Mouse (Mus musculus): ENCODE results near the gene 2210016L21Rik. TPM values are rescaled to one million over a fixed set of nuclear protein-coding genes. Genes with fewer than 3 reads are reported as not detected.

The 2210016L21Rik gene
- polyA plus RNA-seq (2014; fragmentation: Nextera tagmentation; extraction: Ambion mirVana), result 38.5 and 38.8 TPM in 2 replicates

- peak; percentile 80 for ATAC-seq (ENCODE audit: insufficient number of reproducible peaks, insufficient read depth, low FRiP score, low read depth)
- WGBS, result 2% methylated on average over 39 of the region's 39 CpGs
Observed at GRCm38 (mm10) chr5:114942074-114942765, at the start of gene 2210016L21Rik. TSS of gene 2210016L21Rik (plus strand) at chr5:114942158.

GRCm38 (mm10) chr5:114895542-114895941 is 46.4 kb upstream of the 2210016L21Rik start:
- H3K4me3 ChIP-seq (ENCODE audit: control insufficient read depth in 1 of 2, insufficient read depth in 1 of 2, low read depth in 1 of 2, low read length in 2 of 2), result no peak overlapping the region
- H3K9ac ChIP-seq (ENCODE audit: low read length), result no peak overlapping the region
- no peak for ATAC-seq (ENCODE audit: insufficient number of reproducible peaks, insufficient read depth, low FRiP score, low read depth)
- WGBS, result 69% methylated on average over 4 of the region's 4 CpGs
- H3K4me2 ChIP-seq (ENCODE audit: low read length), result no peak overlapping the region
- no peaks in the 10 kb centered on the region for H3K27me3 ChIP-seq (ENCODE audit: control insufficient read depth, insufficient read depth, low read length)
- H3K36me3 ChIP-seq (ENCODE audit: control insufficient read depth, insufficient read depth, low read length), result no peaks in the 10 kb centered on the region
- no peak overlapping the region for H3K27ac ChIP-seq (replicated peaks in 1 of 2; ENCODE audit: control insufficient read depth in 1 of 2, insufficient read depth in 1 of 2, low read depth in 2 of 2, low read length in 2 of 2)
- no peaks in the 10 kb centered on the region for H3K9me3 ChIP-seq (ENCODE audit: control insufficient read depth, low read length)
- H3K4me1 ChIP-seq (ENCODE audit: control insufficient read depth in 2 of 2, insufficient read depth in 2 of 2, low read length in 2 of 2), result peaks cover 6 to 9% of the 10 kb centered on the region in 2 experiments; a peak in 2 of 4 replicates

More at GRCm38 (mm10) chr5:114942074-114942765, at the start of gene 2210016L21Rik:
- Histone ChIP-seq H3K4me1 (ENCODE audit: control insufficient read depth in 2 of 2, insufficient read depth in 2 of 2, low read length in 2 of 2) (peaks cover 0 to 6% of the 10 kb centered on the region in 2 experiments; a peak in 1 of 4 replicates), H3K27ac (replicated peaks in 1 of 2; ENCODE audit: control insufficient read depth in 1 of 2, insufficient read depth in 1 of 2, low read depth in 2 of 2, low read length in 2 of 2) (peak within 1 kb of the TSS; percentile 61 to 82), H3K4me3 (ENCODE audit: control insufficient read depth in 1 of 2, insufficient read depth in 1 of 2, low read depth in 1 of 2, low read length in 2 of 2) (peak within 1 kb of the TSS; percentile 80 to 94), H3K9ac (ENCODE audit: low read length) (peak within 1 kb of the TSS; percentile 96), H3K36me3 (ENCODE audit: control insufficient read depth, insufficient read depth, low read length) (peaks cover 17% of the 10 kb centered on the region), H3K4me2 (ENCODE audit: low read length) (peak within 1 kb of the TSS; percentile 91), H3K9me3 (ENCODE audit: control insufficient read depth, low read length) (no peaks in the 10 kb centered on the region), H3K27me3 (ENCODE audit: control insufficient read depth, insufficient read depth, low read length) (no peaks in the 10 kb centered on the region)

GRCm38 (mm10) chr5:114896688-114897373 is 45.1 kb upstream of the 2210016L21Rik start, which contains the start of gene Oasl2:
TSS of gene Oasl2 (plus strand) at chr5:114896936.
- Histone ChIP-seq H3K27ac (replicated peaks in 1 of 2; ENCODE audit: control insufficient read depth in 1 of 2, insufficient read depth in 1 of 2, low read depth in 2 of 2, low read length in 2 of 2) (0 out of 4 replicates have a peak within 1 kb of the TSS, but pooled peaks of 1 of the 2 experiments have one; percentile 6), H3K9ac (ENCODE audit: low read length) (peak within 1 kb of the TSS; percentile 25)
- 42% methylated on average over 13 of the region's 13 CpGs for WGBS

GRCm38 (mm10) chr5:114897374-114897793 is 44.6 kb upstream of the 2210016L21Rik start:
- H3K9ac ChIP-seq (ENCODE audit: low read length), result peak overlapping the region; percentile 25
- ATAC-seq (ENCODE audit: insufficient number of reproducible peaks, insufficient read depth, low FRiP score, low read depth), result no peak
- H3K36me3 ChIP-seq (ENCODE audit: control insufficient read depth, insufficient read depth, low read length), result no peaks in the 10 kb centered on the region
- H3K4me3 ChIP-seq (ENCODE audit: control insufficient read depth in 1 of 2, insufficient read depth in 1 of 2, low read depth in 1 of 2, low read length in 2 of 2), result peak overlapping the region; percentile 21 to 25
- H3K9me3 ChIP-seq (ENCODE audit: control insufficient read depth, low read length), result no peaks in the 10 kb centered on the region
- no peaks in the 10 kb centered on the region for H3K27me3 ChIP-seq (ENCODE audit: control insufficient read depth, insufficient read depth, low read length)
- H3K4me1 ChIP-seq (ENCODE audit: control insufficient read depth in 2 of 2, insufficient read depth in 2 of 2, low read length in 2 of 2), result peaks cover 6 to 9% of the 10 kb centered on the region in 2 experiments; a peak in 2 of 4 replicates
- H3K27ac ChIP-seq (replicated peaks in 1 of 2; ENCODE audit: control insufficient read depth in 1 of 2, insufficient read depth in 1 of 2, low read depth in 2 of 2, low read length in 2 of 2), result 0 out of 4 replicates have a peak overlapping the region, but pooled peaks of 1 of the 2 experiments have one; percentile 6
- peak overlapping the region; percentile 62 for H3K4me2 ChIP-seq (ENCODE audit: low read length)
- WGBS, result 11% methylated on average over 7 of the region's 7 CpGs

More at GRCm38 (mm10) chr5:114896688-114897373, 45.1 kb upstream of the 2210016L21Rik start, which contains the start of gene Oasl2:
- Histone ChIP-seq H3K4me1 (ENCODE audit: control insufficient read depth in 2 of 2, insufficient read depth in 2 of 2, low read length in 2 of 2) (peaks cover 6 to 9% of the 10 kb centered on the region in 2 experiments; a peak in 2 of 4 replicates), H3K36me3 (ENCODE audit: control insufficient read depth, insufficient read depth, low read length) (no peaks in the 10 kb centered on the region), H3K4me3 (ENCODE audit: control insufficient read depth in 1 of 2, insufficient read depth in 1 of 2, low read depth in 1 of 2, low read length in 2 of 2) (peak within 1 kb of the TSS; percentile 21 to 25), H3K9me3 (ENCODE audit: control insufficient read depth, low read length) (no peaks in the 10 kb centered on the region), H3K4me2 (ENCODE audit: low read length) (peak within 1 kb of the TSS; percentile 62), H3K27me3 (ENCODE audit: control insufficient read depth, insufficient read depth, low read length) (no peaks in the 10 kb centered on the region)
- ATAC-seq (ENCODE audit: insufficient number of reproducible peaks, insufficient read depth, low FRiP score, low read depth), result no peak

GRCm38 (mm10) chr5:114898857-114899256 is 43.1 kb upstream of the 2210016L21Rik start:
- H3K27ac ChIP-seq (replicated peaks in 1 of 2; ENCODE audit: control insufficient read depth in 1 of 2, insufficient read depth in 1 of 2, low read depth in 2 of 2, low read length in 2 of 2), result no peak overlapping the region
- no peak for ATAC-seq (ENCODE audit: insufficient number of reproducible peaks, insufficient read depth, low FRiP score, low read depth)
- WGBS, result 69% methylated on average over 7 of the region's 7 CpGs
- H3K9me3 ChIP-seq (ENCODE audit: control insufficient read depth, low read length), result no peaks in the 10 kb centered on the region
- no peak overlapping the region for H3K4me3 ChIP-seq (ENCODE audit: control insufficient read depth in 1 of 2, insufficient read depth in 1 of 2, low read depth in 1 of 2, low read length in 2 of 2)
- H3K4me1 ChIP-seq (ENCODE audit: control insufficient read depth in 2 of 2, insufficient read depth in 2 of 2, low read length in 2 of 2), result peaks cover 6 to 9% of the 10 kb centered on the region in 2 experiments; a peak in 2 of 4 replicates
- no peaks in the 10 kb centered on the region for H3K27me3 ChIP-seq (ENCODE audit: control insufficient read depth, insufficient read depth, low read length)
- no peak overlapping the region for H3K4me2 ChIP-seq (ENCODE audit: low read length)
- H3K9ac ChIP-seq (ENCODE audit: low read length), result no peak overlapping the region
- H3K36me3 ChIP-seq (ENCODE audit: control insufficient read depth, insufficient read depth, low read length), result no peaks in the 10 kb centered on the region

- WGBS, result 39% methylated on average over 1 of the region's 1 CpGs
- no peaks in the 10 kb centered on the region for H3K36me3 ChIP-seq (ENCODE audit: control insufficient read depth, insufficient read depth, low read length)
- no peak for ATAC-seq (ENCODE audit: insufficient number of reproducible peaks, insufficient read depth, low FRiP score, low read depth)
- no peaks in the 10 kb centered on the region for H3K27me3 ChIP-seq (ENCODE audit: control insufficient read depth, insufficient read depth, low read length)
- no peak overlapping the region for H3K4me2 ChIP-seq (ENCODE audit: low read length)
- H3K27ac ChIP-seq (replicated peaks in 1 of 2; ENCODE audit: control insufficient read depth in 1 of 2, insufficient read depth in 1 of 2, low read depth in 2 of 2, low read length in 2 of 2), result no peak overlapping the region
- H3K4me1 ChIP-seq (ENCODE audit: control insufficient read depth in 2 of 2, insufficient read depth in 2 of 2, low read length in 2 of 2), result peaks cover 2 to 3% of the 10 kb centered on the region in 2 experiments; a peak in 2 of 4 replicates
- H3K4me3 ChIP-seq (ENCODE audit: control insufficient read depth in 1 of 2, insufficient read depth in 1 of 2, low read depth in 1 of 2, low read length in 2 of 2), result no peak overlapping the region
- H3K9me3 ChIP-seq (ENCODE audit: control insufficient read depth, low read length), result 0 out of 2 replicates have a peak, but pooled peaks cover 3% of the 10 kb centered on the region
- no peak overlapping the region for H3K9ac ChIP-seq (ENCODE audit: low read length)
Observed at GRCm38 (mm10) chr5:114902413-114902812, 39.5 kb upstream of the 2210016L21Rik start.

GRCm38 (mm10) chr5:114908598-114909305 is 33.2 kb upstream of the 2210016L21Rik start:
- 52% methylated on average over 13 of the region's 13 CpGs for WGBS
- Histone ChIP-seq H3K27me3 (ENCODE audit: control insufficient read depth, insufficient read depth, low read length) (no peaks in the 10 kb centered on the region), H3K4me1 (ENCODE audit: control insufficient read depth in 2 of 2, insufficient read depth in 2 of 2, low read length in 2 of 2) (no peaks in the 10 kb centered on the region), H3K4me3 (ENCODE audit: control insufficient read depth in 1 of 2, insufficient read depth in 1 of 2, low read depth in 1 of 2, low read length in 2 of 2) (no peak overlapping the region), H3K9me3 (ENCODE audit: control insufficient read depth, low read length) (0 out of 2 replicates have a peak, but pooled peaks cover 3% of the 10 kb centered on the region), H3K27ac (replicated peaks in 1 of 2; ENCODE audit: control insufficient read depth in 1 of 2, insufficient read depth in 1 of 2, low read depth in 2 of 2, low read length in 2 of 2) (no peak overlapping the region), H3K36me3 (ENCODE audit: control insufficient read depth, insufficient read depth, low read length) (no peaks in the 10 kb centered on the region), H3K4me2 (ENCODE audit: low read length) (no peak overlapping the region), H3K9ac (ENCODE audit: low read length) (no peak overlapping the region)
- ATAC-seq (ENCODE audit: insufficient number of reproducible peaks, insufficient read depth, low FRiP score, low read depth), result no peak

Measured in heart, embryonic 14.5 days (tissue).